Mouse (Mus musculus) adrenal gland, postnatal 4 days (tissue): Measurements from ENCODE around the gene Sv2c. TPM values are rescaled to one million over a fixed set of nuclear protein-coding genes. Genes with fewer than 3 reads are reported as not detected.

Experiments used
- DNase-seq, 2 experiments: peaks; one replicate each; pipeline ENCODE4 v3.0.0; 2021 to 2022; ENCODE audit warnings: low spot score in 2 of 2, mixed read lengths in 2 of 2
- total RNA-seq, 2 experiments: library from RNA; stranded (reverse); gene quantifications; 2 replicates each; pipeline ENCODE4 v1.2.3; 2021

The Sv2c gene
- total RNA-seq, 2 experiments from 2014 or later, result 9.0 to 16.2 TPM

- DNase-seq, result no peak
Observed at GRCm38 (mm10) chr13:95948394-95948793, 184.0 kb downstream of the Sv2c start.

GRCm38 (mm10) chr13:95945937-95946507 is 186.4 kb downstream of the Sv2c start:
- no peak for DNase-seq

- no peak for DNase-seq
Observed at GRCm38 (mm10) chr13:95944621-95945020, 187.8 kb downstream of the Sv2c start.

GRCm38 (mm10) chr13:95943919-95944318 is 188.5 kb downstream of the Sv2c start:
- DNase-seq, result no peak

GRCm38 (mm10) chr13:95942587-95942986 is 189.8 kb downstream of the Sv2c start:
- no peak for DNase-seq

- no peak for DNase-seq
Observed at GRCm38 (mm10) chr13:95941861-95942260, 190.5 kb downstream of the Sv2c start.

GRCm38 (mm10) chr13:95940811-95941210 is 191.6 kb downstream of the Sv2c start:
- no peak for DNase-seq

GRCm38 (mm10) chr13:95924201-95924621 is 208.2 kb downstream of the Sv2c start:
- no peak for DNase-seq

GRCm38 (mm10) chr13:95922626-95923025 is 209.8 kb downstream of the Sv2c start:
- no peak for DNase-seq

GRCm38 (mm10) chr13:95918624-95919284 is 213.6 kb downstream of the Sv2c start:
- DNase-seq, result no peak

- DNase-seq, result no peak
Observed at GRCm38 (mm10) chr13:95913046-95913406, 219.4 kb downstream of the Sv2c start.

- no peak for DNase-seq
Observed at GRCm38 (mm10) chr13:95912157-95913045, 220.0 kb downstream of the Sv2c start.

GRCm38 (mm10) chr13:95910270-95910669 is 222.1 kb downstream of the Sv2c start:
- DNase-seq, result no peak

GRCm38 (mm10) chr13:95909244-95909643 is 223.1 kb downstream of the Sv2c start:
- no peak for DNase-seq

Other genes with a start within 250 kb of the Sv2c start
- 10 to 100 TPM; 93.7 to 97.7 TPM for gene Iqgap2, start 240.7 kb downstream of the Sv2c start, total RNA-seq
- 10 to 100 TPM; 25.1 to 30.7 TPM for gene Gm20075, start 51.2 kb downstream of the Sv2c start, total RNA-seq
- gene Gm17190, start 50.5 kb downstream of the Sv2c start, total RNA-seq, result not detected